Mouse (Mus musculus) small intestine, adult 2 months (tissue): ENCODE data around the gene Rpl36a.

Source experiments
- CTCF ChIP-seq: fragments of 200-500 bp; IDR thresholded peaks from 2 replicates; pipeline ENCODE4 v1.5.1; 2012; ENCODE audit warnings: low read depth, mild to moderate bottlenecking, control low read depth, inconsistent platforms, low read length, moderate library complexity, mixed read lengths; ENCODE audit not compliant: insufficient replicate concordance, insufficient read length; ENCODE audit errors: extremely low read depth
- POLR2A ChIP-seq: fragments of 200-500 bp; IDR thresholded peaks from 2 replicates; pipeline ENCODE4 v1.6.1; 2012; ENCODE audit warnings: low read depth, mild to moderate bottlenecking, control low read depth, inconsistent platforms, low read length, moderate library complexity

GRCm38 (mm10) chrX:134564326-134564725 is 21.1 kb upstream of the Rpl36a start:
- no peak for TF ChIP-seq POLR2A
- TF ChIP-seq CTCF = no peak
